Mouse (Mus musculus) heart, postnatal 0 days (tissue): ENCODE data around the gene Frem1.

Experiments
- CTCF ChIP-seq: IDR thresholded peaks from 2 replicates; pipeline ENCODE4 v1.5.1; 2016; ENCODE audit warnings: antibody characterized with exemption, control low read depth, low read depth
- EP300 ChIP-seq: IDR thresholded peaks from 2 replicates; pipeline ENCODE4 v1.6.1; 2016; ENCODE audit warnings: antibody characterized with exemption, low read depth

GRCm38 (mm10) chr4:82914601-82915143 lies 137.5 kb downstream of the Frem1 start:
- TF ChIP-seq CTCF (no peak), EP300 (no peak)
